Mouse (Mus musculus) embryonic fibroblast, embryonic 13.5 days (primary cell): ENCODE measurements around the gene Dppa4.
"Not testable (repeated sequence)": the region's sequence is repeated elsewhere in the genome, so short reads cannot be mapped to it uniquely, and the experiment has no call there.

Experiments
- CTCF ChIP-seq: IDR thresholded peaks from 2 replicates; pipeline ENCODE4 v1.5.1; 2011; ENCODE audit warnings: mild to moderate bottlenecking, control low read depth, low read length, moderate library complexity, borderline replicate concordance; ENCODE audit not compliant: insufficient read depth
- POLR2A ChIP-seq: IDR thresholded peaks from 2 replicates; pipeline ENCODE4 v1.6.1; 2011; ENCODE audit warnings: low read depth, mild to moderate bottlenecking, control low read depth, low read length, moderate library complexity

DNA sequence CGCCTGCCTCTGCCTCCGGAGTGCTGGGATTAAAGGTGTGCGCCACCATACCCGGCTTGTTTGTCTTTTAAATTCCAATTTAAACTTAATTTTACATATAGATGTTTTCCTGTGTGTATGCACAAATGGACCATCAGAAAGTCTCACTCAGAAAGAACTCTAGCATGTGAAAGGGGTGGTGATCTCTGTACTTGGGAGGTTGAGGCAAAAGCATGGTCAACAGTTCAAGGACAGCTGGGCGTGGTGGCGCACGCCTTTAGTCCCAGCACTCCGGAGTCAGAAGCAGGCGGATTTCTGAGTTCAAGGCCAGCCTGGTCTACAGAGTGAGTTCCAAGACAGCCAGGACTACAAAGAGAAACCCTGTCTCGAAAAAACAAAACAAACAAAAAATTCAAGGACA lies 25.4 kb downstream of the Dppa4 start:
- not testable (repeated sequence) for TF ChIP-seq CTCF, POLR2A
